Comparison of ENCODE assay signal across 10 mouse cellular contexts in genomic region chr2:147186261-147186681, GRCm38 (mm10). TPM values are rescaled to one million over a fixed set of nuclear protein-coding genes. Genes with fewer than 3 reads are reported as not detected.
DNase-seq lines count a peak whose midpoint lies in the region; ATAC-seq and TF ChIP-seq lines count a peak whose summit lies in the region.
"Had no signal": no experiment of that assay in that cellular context is flagged by ENCODE, and none has a peak within 500 bp of the region (broad histone marks: within the 10 kb centered on the region; RNA-seq: fewer than 3 reads in every experiment).

No protein-coding gene starts in this region.

- no peak for ATAC-seq in liver, postnatal 0 days
- no peak for ATAC-seq in forebrain, embryonic 12.5 days (ENCODE audit: low FRiP score)
- no peak for ATAC-seq in neural tube, embryonic 15.5 days (ENCODE audit: low FRiP score)

- H3K4me3 ChIP-seq in liver, postnatal 0 days (ENCODE audit: low read depth, low read length): no peak overlapping the region
- peak overlapping the region; percentile 34 for H3K4me3 ChIP-seq in forebrain, embryonic 12.5 days (replicated peaks)
- no peak overlapping the region for H3K4me3 ChIP-seq in limb, embryonic 10.5 days
- peak overlapping the region; percentile 28 for H3K4me3 ChIP-seq in neural tube, embryonic 15.5 days (replicated peaks)

- no peaks in the 10 kb centered on the region for H3K9me3 ChIP-seq in liver, postnatal 0 days (ENCODE audit: low read length)
- H3K9me3 ChIP-seq in forebrain, embryonic 12.5 days: no peaks in the 10 kb centered on the region
- no peaks in the 10 kb centered on the region for H3K9me3 ChIP-seq in limb, embryonic 10.5 days (replicated peaks)
- H3K9me3 ChIP-seq in neural tube, embryonic 15.5 days (replicated peaks): no peaks in the 10 kb centered on the region

- H3K9ac ChIP-seq in liver, postnatal 0 days (replicated peaks): no peak overlapping the region
- H3K9ac ChIP-seq in forebrain, embryonic 12.5 days: 0 out of 2 replicates have a peak overlapping the region, but pooled peaks have one; percentile 36
- H3K9ac ChIP-seq in neural tube, embryonic 15.5 days (replicated peaks): no peak overlapping the region
- H3K9ac ChIP-seq: liver, embryonic 14.5 days had no signal

- no peak overlapping the region for H3K27ac ChIP-seq in liver, postnatal 0 days (ENCODE audit: low read depth)
- H3K27ac ChIP-seq in forebrain, embryonic 12.5 days: 0 out of 2 replicates have a peak overlapping the region, but pooled peaks have one; percentile 31
- H3K27ac ChIP-seq in limb, embryonic 10.5 days: no peak overlapping the region
- H3K27ac ChIP-seq in neural tube, embryonic 15.5 days (replicated peaks): no peak overlapping the region
- H3K27ac ChIP-seq: liver, embryonic 14.5 days had no signal

- peaks cover 15% of the 10 kb centered on the region for H3K4me1 ChIP-seq in liver, postnatal 0 days (ENCODE audit: insufficient read depth)
- H3K4me1 ChIP-seq in forebrain, embryonic 12.5 days: peaks cover 43% of the 10 kb centered on the region
- peaks cover 41% of the 10 kb centered on the region for H3K4me1 ChIP-seq in limb, embryonic 10.5 days
- H3K4me1 ChIP-seq in neural tube, embryonic 15.5 days: peaks cover 20% of the 10 kb centered on the region

- 0 out of 2 replicates have a peak overlapping the region, but pooled peaks have one; percentile 29 for H3K4me2 ChIP-seq in liver, postnatal 0 days (ENCODE audit: low read depth, low read length)
- peak overlapping the region; percentile 27 for H3K4me2 ChIP-seq in forebrain, embryonic 12.5 days
- peak overlapping the region; percentile 28 for H3K4me2 ChIP-seq in neural tube, embryonic 15.5 days

- 2% methylated on average over 25 of the region's 25 CpGs for WGBS in liver, postnatal 0 days (ENCODE audit: insufficient replicate concordance)
- WGBS in forebrain, embryonic 12.5 days: 0% methylated on average over 25 of the region's 25 CpGs
- under 1% methylated on average over 25 of the region's 25 CpGs for WGBS in limb, embryonic 10.5 days
- WGBS in neural tube, embryonic 15.5 days: under 1% methylated on average over 25 of the region's 25 CpGs

- no peaks in the 10 kb centered on the region for H3K36me3 ChIP-seq in liver, postnatal 0 days (replicated peaks; ENCODE audit: insufficient read depth, low read length)
- no peaks in the 10 kb centered on the region for H3K36me3 ChIP-seq in forebrain, embryonic 12.5 days (replicated peaks)
- no peaks in the 10 kb centered on the region for H3K36me3 ChIP-seq in limb, embryonic 10.5 days
- H3K36me3 ChIP-seq in neural tube, embryonic 15.5 days: no peaks in the 10 kb centered on the region

- no peak for TF ChIP-seq CTCF in liver, postnatal 0 days (IDR thresholded peaks at IDR 0.05; ENCODE audit: low read depth)

- H3K27me3 ChIP-seq in liver, postnatal 0 days (ENCODE audit: insufficient read depth, low read length): peaks cover 97% of the 10 kb centered on the region
- peaks cover 94% of the 10 kb centered on the region for H3K27me3 ChIP-seq in forebrain, embryonic 12.5 days
- H3K27me3 ChIP-seq in limb, embryonic 10.5 days (ENCODE audit: low read depth, poor library complexity, severe bottlenecking): peaks cover 100% of the 10 kb centered on the region
- H3K27me3 ChIP-seq in neural tube, embryonic 15.5 days (replicated peaks): peaks cover 94% of the 10 kb centered on the region

- TF ChIP-seq EP300 in liver, postnatal 0 days (IDR thresholded peaks at IDR 0.05; ENCODE audit: low read depth): no peak

- DNase-seq in liver, postnatal 0 days: no peak
- DNase-seq in liver: no peak
- peak; percentile 58 for DNase-seq in limb, embryonic 10.5 days (ENCODE audit: low spot score)
- no peak for DNase-seq in urinary bladder, adult 18-20 months (ENCODE audit: low spot score in 2 of 2)
- DNase-seq in urinary bladder, postnatal 10 days (ENCODE audit: low spot score): no peak
- DNase-seq: kidney, adult 18-20 months had no signal

RNA-seq across cellular contexts. Expression of gene Nkx2-2, which starts 7.8 kb away (rescaled TPM):
- not detected in 2 replicates for polyA plus RNA-seq in liver, postnatal 0 days (2015; fragmentation: Nextera tagmentation; extraction: Ambion mirVana)
- polyA plus RNA-seq in forebrain, embryonic 12.5 days (2016; fragmentation: Nextera tagmentation; extraction: Ambion mirVana): 7.7 and 9.2 TPM in 2 replicates
- not detected in 2 replicates for polyA plus RNA-seq in limb, embryonic 10.5 days (2016; fragmentation: Nextera tagmentation; extraction: Ambion mirVana)
- 5.0 and 5.4 TPM in 2 replicates for polyA plus RNA-seq in neural tube, embryonic 15.5 days (2015; fragmentation: Nextera tagmentation; extraction: Ambion mirVana)
- polyA plus RNA-seq: testis, adult 2 months had no signal

Comparison
In these comparisons a context has a peak if more than half of its experiments do, and no peak if none do; other contexts are left out.
1. H3K4me3 ChIP-seq: peak in forebrain, embryonic 12.5 days (single experiment) and neural tube, embryonic 15.5 days (single experiment); none in liver, postnatal 0 days (single experiment) and limb, embryonic 10.5 days (single experiment).
2. Peak in every context shown above with its lines, with median percentiles within 50 percentile points of each other: H3K4me2 ChIP-seq.